Mouse (Mus musculus) forebrain, embryonic 11.5 days (tissue): ENCODE data around the gene Mzt1. TPM values are rescaled to one million over a fixed set of nuclear protein-coding genes. Genes with fewer than 3 reads are reported as not detected.

ENCODE experiments used
- ATAC-seq: fragments of 200-750 bp; cut with Nextera tagmentation; replicated peaks from 2 replicates; pipeline ENCODE4 v1.8.0; 2017; ENCODE audit warnings: moderate TSS enrichment; ENCODE audit not compliant: low FRiP score
- DNase-seq: peaks from one replicate; pipeline ENCODE4 v3.0.0-alpha.2; 2017; ENCODE audit warnings: low spot score
- H3K27ac ChIP-seq: fragments of 300-500 bp; sonication (generic); 2 replicates; pipeline ENCODE4 v1.5.1; 2014; ENCODE audit warnings: low read depth, low read length
- H3K27me3 ChIP-seq: fragments of 300-500 bp; sonication (generic); 2 replicates; pipeline ENCODE4 v1.6.1; 2014; ENCODE audit warnings: mild to moderate bottlenecking, low read length, mixed read lengths; ENCODE audit not compliant: control insufficient read depth, insufficient read depth
- H3K36me3 ChIP-seq: fragments of 300-500 bp; sonication (generic); 2 replicates; pipeline ENCODE4 v1.6.1; 2014; ENCODE audit warnings: mild to moderate bottlenecking, low read length, moderate library complexity, mixed read lengths; ENCODE audit not compliant: control insufficient read depth, insufficient read depth
- H3K4me1 ChIP-seq: fragments of 300-500 bp; sonication (generic); replicated peaks from 2 replicates; pipeline ENCODE4 v1.6.1; 2014; ENCODE audit warnings: low read length, mixed read lengths; ENCODE audit not compliant: control insufficient read depth, insufficient read depth
- H3K4me2 ChIP-seq: fragments of 300-500 bp; sonication (generic); 2 replicates; pipeline ENCODE4 v1.6.1; 2014; ENCODE audit warnings: low read depth, mild to moderate bottlenecking, low read length, moderate library complexity, mixed read lengths; ENCODE audit not compliant: severe bottlenecking
- H3K4me3 ChIP-seq: fragments of 300-500 bp; sonication (generic); 2 replicates; pipeline ENCODE4 v1.5.1; 2014; ENCODE audit warnings: low read depth, low read length
- H3K9ac ChIP-seq: fragments of 300-500 bp; sonication (generic); 2 replicates; pipeline ENCODE4 v1.6.1; 2014; ENCODE audit warnings: low read length
- H3K9me3 ChIP-seq: fragments of 300-500 bp; sonication (generic); 2 replicates; pipeline ENCODE4 v1.6.1; 2016; ENCODE audit warnings: low read length, mixed read lengths; ENCODE audit not compliant: control insufficient read depth
- WGBS: fragments of 180-500 bp; shearing (Covaris S2); extraction: QIAGEN DNeasy Blood & Tissue Kit; methylation state at CpG from one replicate; pipeline ENCODE4 v1.1.7; 2014; 5-methylcytosine and 5-hydroxymethylcytosine counted together
- polyA plus RNA-seq: library from polyadenylated mRNA; unstranded; fragments of >200 nt; fragmentation: Nextera tagmentation; extraction: Ambion mirVana; gene quantifications from 2 replicates; pipeline ENCODE4 v1.2.1, GENCODE M21; 2014

Mzt1 gene
- 115 and 137 TPM in 2 replicates for polyA plus RNA-seq

DNA sequence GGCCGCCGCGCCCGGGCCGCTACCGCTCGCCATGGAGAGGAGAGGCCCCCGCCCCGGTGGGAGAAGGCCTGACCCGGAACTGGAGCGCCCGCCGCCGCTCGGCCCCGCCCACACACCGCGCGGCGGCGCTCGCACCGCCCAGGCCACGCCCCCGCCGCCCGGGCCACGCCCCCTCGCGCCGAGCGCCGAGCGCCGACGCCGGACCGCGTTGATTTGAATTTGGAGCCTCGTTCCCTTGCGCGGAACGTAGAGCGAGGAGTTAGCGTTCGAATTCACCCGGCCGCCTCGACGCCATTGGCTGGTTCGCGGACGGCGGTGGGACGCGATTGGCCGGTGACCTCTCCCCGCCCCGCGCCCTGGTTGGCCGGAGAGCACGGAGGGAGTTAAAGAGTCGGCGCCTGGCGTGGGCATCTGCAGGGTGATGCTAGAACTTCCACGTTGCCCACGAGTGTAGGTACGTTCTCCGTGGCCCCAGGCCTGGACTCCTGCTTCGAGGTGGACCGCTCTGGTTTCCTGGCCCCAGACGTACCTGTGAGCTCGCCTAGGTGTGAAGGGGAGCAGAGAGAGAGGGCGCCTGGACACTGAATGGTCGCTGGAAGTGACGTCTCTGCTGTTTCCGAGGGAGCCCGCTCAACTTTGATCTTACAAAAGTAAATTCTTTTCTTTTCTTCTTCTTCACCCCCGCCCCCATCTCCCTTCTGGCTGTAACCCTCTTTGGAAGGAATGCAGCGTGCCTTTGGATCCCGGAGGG is at the start of gene Mzt1, which contains the start of gene Bora:
TSS of gene Mzt1 (minus strand) at position 104 of the 751 bp plus-strand sequence.
TSS of gene Bora (plus strand) at position 192 of the 751 bp plus-strand sequence.
- H3K9me3 ChIP-seq = no peaks in the 10 kb centered on the region

DNA sequence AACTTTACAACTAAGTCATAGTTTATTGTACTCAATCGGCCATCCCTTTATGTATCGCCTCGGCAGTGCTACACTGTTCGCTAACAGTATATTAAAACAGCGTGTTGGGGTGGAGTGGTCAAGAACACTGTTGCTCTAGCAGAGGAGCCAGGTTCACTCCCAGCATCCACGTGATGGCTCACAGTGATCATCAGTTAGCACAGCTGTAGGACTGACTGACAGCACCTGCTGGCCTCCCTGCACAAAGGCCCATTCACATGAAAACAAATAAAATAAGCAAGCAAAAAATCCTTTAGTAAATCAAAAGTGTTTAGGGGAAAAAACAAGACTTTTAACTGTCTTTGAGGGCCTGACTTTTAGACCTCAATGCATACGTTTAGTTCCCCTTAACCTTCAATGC is 43.0 kb upstream of the Mzt1 start:
- no peaks in the 10 kb centered on the region for H3K27me3 ChIP-seq
- H3K27ac ChIP-seq = no peak overlapping the region
- DNase-seq = no peak
- no peaks in the 10 kb centered on the region for H3K9me3 ChIP-seq
- ATAC-seq = no peak
- WGBS = 94% methylated on average over 7 of the region's 7 CpGs
- peaks cover 6% of the 10 kb centered on the region; the same call in 1 of the 2 replicates for H3K36me3 ChIP-seq
- no peak overlapping the region for H3K9ac ChIP-seq
- no peak overlapping the region for H3K4me3 ChIP-seq
- H3K4me2 ChIP-seq = no peak overlapping the region
- no peaks in the 10 kb centered on the region for H3K4me1 ChIP-seq

More for the DNA sequence above, at the start of gene Mzt1, which contains the start of gene Bora:
- H3K4me3 ChIP-seq = peak within 1 kb of the TSS; percentile 89
- H3K4me2 ChIP-seq = peak within 1 kb of the TSS; percentile 71
- DNase-seq (peak; percentile 97), ATAC-seq (peak; percentile 96)
- H3K4me1 ChIP-seq = peaks cover 4% of the 10 kb centered on the region; the same call in 1 of the 2 replicates
- peak within 1 kb of the TSS; percentile 95 for H3K9ac ChIP-seq
- no peaks in the 10 kb centered on the region; the same call in 1 of the 2 replicates for H3K36me3 ChIP-seq
- H3K27ac ChIP-seq = peak within 1 kb of the TSS; percentile 78
- WGBS = under 1% methylated on average over 80 of the region's 81 CpGs
- H3K27me3 ChIP-seq = no peaks in the 10 kb centered on the region

DNA sequence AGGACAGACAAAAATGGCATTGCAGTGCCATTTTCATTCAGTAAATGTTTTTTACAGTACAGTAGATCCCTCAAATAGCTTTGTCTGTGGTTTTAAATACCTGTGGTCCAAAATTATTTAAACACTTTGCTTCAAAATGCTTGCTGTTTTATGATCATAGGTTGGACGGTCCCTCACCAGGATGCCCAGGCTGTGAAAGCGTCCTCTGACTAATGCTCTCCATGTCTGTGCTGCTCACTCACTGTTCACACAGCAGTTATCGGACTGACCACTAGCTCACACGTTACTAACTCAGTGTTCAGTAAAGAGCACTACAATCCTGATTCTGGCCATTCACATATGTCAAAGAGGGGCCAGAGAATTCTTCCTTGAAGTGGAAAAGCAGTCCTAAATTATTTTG is 25.2 kb upstream of the Mzt1 start:
- no peak overlapping the region for H3K4me3 ChIP-seq
- H3K9ac ChIP-seq = no peak overlapping the region
- no peaks in the 10 kb centered on the region for H3K4me1 ChIP-seq
- H3K4me2 ChIP-seq = no peak overlapping the region
- no peak overlapping the region for H3K27ac ChIP-seq
- H3K9me3 ChIP-seq = no peaks in the 10 kb centered on the region
- peaks cover 5% of the 10 kb centered on the region; the same call in 1 of the 2 replicates for H3K36me3 ChIP-seq
- no peak for ATAC-seq
- WGBS = 84% methylated on average over 4 of the region's 4 CpGs
- DNase-seq = no peak
- no peaks in the 10 kb centered on the region for H3K27me3 ChIP-seq

DNA sequence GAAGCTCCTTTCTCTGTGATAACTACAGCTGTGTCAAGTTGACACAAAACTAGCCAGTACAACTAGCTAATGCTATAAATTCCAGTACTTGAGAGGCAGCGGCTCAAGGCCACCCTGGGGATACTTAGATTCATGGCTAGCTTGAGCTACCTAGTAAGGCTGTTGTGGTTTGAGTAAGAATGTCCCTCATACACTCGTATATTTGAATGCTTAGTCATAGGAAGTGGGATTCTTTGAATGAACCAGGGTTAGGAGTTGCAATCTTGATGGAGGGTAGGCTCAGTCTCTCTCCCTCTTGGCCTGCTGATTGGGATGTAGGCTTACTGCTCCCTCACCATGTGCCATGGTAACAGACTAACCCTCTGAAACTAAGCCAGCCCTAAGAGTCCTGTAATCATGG is 17.2 kb upstream of the Mzt1 start:
- 87% methylated on average over 2 of the region's 2 CpGs for WGBS
- Histone ChIP-seq H3K4me3 (no peak overlapping the region), H3K4me1 (no peaks in the 10 kb centered on the region), H3K4me2 (no peak overlapping the region), H3K9me3 (no peaks in the 10 kb centered on the region), H3K9ac (no peak overlapping the region), H3K27me3 (no peaks in the 10 kb centered on the region), H3K27ac (no peak overlapping the region), H3K36me3 (peaks cover 5% of the 10 kb centered on the region; the same call in 1 of the 2 replicates)
- DNase-seq (no peak), ATAC-seq (no peak)

DNA sequence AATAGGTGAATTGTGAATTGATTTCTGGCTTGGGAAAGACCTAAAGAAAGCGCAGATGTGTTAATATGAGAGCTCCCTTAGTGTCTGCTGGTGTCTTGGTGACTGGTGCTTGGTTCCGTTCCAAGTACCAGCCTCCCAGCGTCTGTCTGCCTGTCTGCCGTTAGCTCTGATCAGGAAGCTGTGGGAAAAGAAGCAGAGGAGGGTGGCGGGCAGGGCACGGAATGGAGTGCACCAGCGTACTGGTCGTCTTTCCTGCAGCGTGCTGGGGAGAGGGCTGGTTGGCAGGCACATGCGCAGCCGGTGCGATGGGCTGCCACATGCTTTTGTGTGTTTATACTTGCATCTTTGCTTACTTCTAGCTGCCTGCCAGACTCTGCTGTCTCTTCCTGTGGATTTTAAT is 14.7 kb upstream of the Mzt1 start:
- DNase-seq = no peak
- 92% methylated on average over 12 of the region's 12 CpGs for WGBS
- Histone ChIP-seq H3K9ac (no peak overlapping the region), H3K36me3 (peaks cover 3% of the 10 kb centered on the region; the same call in 1 of the 2 replicates), H3K27ac (no peak overlapping the region), H3K4me3 (no peak overlapping the region), H3K9me3 (no peaks in the 10 kb centered on the region), H3K27me3 (no peaks in the 10 kb centered on the region), H3K4me2 (no peak overlapping the region), H3K4me1 (no peaks in the 10 kb centered on the region)
- ATAC-seq = no peak

DNA sequence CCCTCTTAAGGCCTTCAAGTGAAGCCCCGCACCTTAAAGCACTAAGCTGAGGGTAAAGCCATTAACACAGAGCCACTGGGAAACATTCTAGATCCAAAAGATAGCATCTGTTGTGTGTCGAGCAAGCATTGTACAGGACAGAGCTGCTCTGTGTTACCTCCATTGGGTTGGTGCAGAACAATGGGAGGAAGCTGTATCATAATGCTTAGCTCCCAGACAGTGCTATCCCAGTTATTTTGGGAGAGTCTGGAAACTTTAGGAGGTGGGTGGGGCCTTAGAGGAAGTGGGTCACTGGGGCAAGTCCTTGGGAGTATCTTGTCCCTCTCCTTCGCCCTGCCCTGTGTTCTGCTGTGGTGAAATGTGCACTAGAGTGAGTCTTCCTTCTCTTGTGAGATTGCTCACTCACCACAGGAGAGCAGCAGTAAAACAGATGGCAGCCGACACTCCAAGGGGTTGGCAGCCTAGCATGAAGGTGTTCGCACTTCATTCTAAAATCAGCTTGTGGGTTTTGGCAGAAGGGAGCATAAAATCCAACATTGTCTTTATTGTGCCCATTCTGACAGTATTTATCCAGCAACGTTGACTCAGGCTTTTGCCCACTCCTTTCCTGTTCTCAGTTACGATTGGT is 13.1 kb upstream of the Mzt1 start:
- Histone ChIP-seq H3K27ac (no peak overlapping the region), H3K4me3 (no peak overlapping the region), H3K27me3 (no peaks in the 10 kb centered on the region), H3K9ac (no peak overlapping the region), H3K9me3 (no peaks in the 10 kb centered on the region), H3K4me1 (no peaks in the 10 kb centered on the region), H3K36me3 (peaks cover 3% of the 10 kb centered on the region; the same call in 1 of the 2 replicates), H3K4me2 (no peak overlapping the region)
- ATAC-seq = no peak
- WGBS = 89% methylated on average over 7 of the region's 7 CpGs
- no peak for DNase-seq

DNA sequence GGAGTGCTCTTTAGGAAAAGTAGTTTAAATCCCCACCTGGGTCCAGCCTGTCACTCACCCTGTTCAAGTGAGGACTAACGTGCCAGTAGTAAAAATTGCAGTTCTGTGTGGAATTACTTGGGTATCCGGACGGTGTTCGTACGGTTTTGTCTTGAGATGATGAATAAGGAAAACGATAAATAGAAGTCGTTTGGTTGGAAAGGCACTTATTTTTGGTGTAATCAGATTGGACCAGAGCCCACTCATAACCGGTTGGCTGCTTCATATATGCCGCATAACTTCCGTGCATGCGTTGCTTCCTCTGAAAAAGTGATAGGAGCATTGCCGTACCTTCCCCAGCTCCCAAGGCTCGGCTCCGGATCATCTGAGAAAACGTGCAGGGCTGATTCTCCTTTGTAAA is 848 bp upstream of the Mzt1 start:
- ATAC-seq (no peak; the same call in 1 of the 2 replicates), DNase-seq (no peak)
- Histone ChIP-seq H3K4me2 (peak overlapping the region; percentile 71), H3K4me3 (peak overlapping the region; percentile 89), H3K27me3 (no peaks in the 10 kb centered on the region), H3K4me1 (peaks cover 4% of the 10 kb centered on the region; the same call in 1 of the 2 replicates), H3K9ac (peak overlapping the region; percentile 95), H3K9me3 (no peaks in the 10 kb centered on the region), H3K27ac (peak overlapping the region; percentile 46; the same call in 1 of the 2 replicates), H3K36me3 (no peaks in the 10 kb centered on the region; the same call in 1 of the 2 replicates)
- WGBS = 2% methylated on average over 15 of the region's 15 CpGs

DNA sequence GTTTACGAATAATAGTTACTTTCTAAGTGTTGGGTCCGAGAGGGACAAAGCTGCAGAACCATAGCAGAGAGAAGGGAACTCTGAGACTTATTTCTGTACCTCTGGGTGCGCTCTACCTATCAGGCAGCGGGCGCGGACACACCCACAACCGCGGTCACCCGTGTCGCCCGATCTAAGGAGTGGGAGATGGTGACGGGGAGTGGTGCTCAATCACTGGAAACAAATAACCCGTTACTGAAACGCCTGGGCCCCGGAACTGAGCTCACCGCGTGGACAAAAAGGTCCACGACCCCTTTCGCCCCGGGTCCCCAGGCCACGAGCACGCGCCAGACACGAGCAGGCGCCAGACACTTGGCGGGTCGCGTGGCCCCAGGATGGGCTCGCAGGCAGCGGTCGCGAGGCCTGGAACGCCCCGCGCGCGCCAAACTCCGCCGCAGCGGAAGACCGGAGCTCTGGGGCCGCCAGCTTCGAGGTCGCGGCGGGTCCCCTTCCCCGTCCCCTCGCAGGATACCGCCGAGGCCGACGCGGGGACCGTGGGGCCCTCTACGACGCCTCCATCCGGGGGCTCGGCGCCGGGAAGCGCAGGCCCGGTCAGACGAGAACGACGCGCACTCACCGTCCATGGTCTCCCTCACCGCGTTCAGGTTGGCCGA is 430 bp downstream of the Mzt1 start:
- peaks cover 4% of the 10 kb centered on the region; the same call in 1 of the 2 replicates for H3K4me1 ChIP-seq
- WGBS = under 1% methylated on average over 66 of the region's 70 CpGs
- H3K27ac ChIP-seq = peak overlapping the region; percentile 78
- H3K4me3 ChIP-seq = peak overlapping the region; percentile 89
- ATAC-seq = peak; percentile 6; the same call in 1 of the 2 replicates
- no peak for DNase-seq
- H3K4me2 ChIP-seq = peak overlapping the region; percentile 70
- H3K9me3 ChIP-seq = no peaks in the 10 kb centered on the region
- no peaks in the 10 kb centered on the region for H3K36me3 ChIP-seq
- H3K27me3 ChIP-seq = no peaks in the 10 kb centered on the region
- peak overlapping the region; percentile 95 for H3K9ac ChIP-seq
